Mouse (Mus musculus): ENCODE data around the gene BC025920. TPM values are rescaled to one million over a fixed set of nuclear protein-coding genes. Genes with fewer than 3 reads are reported as not detected.

BC025920 gene
- total and polyA plus RNA-seq, 3 experiments, result 1.4 to 2.3 (median 1.6) TPM

- 0 out of 2 replicates have a peak, but pooled peaks have one; percentile 73 for TF ChIP-seq TBP (conservative IDR thresholded peaks at IDR 0.05; ENCODE audit: low read depth, low read length)
- TF ChIP-seq ZC3H11A (IDR thresholded peaks at IDR 0.05; ENCODE audit: low read depth, low read length), result no peak
- TF ChIP-seq SIN3A (IDR thresholded peaks at IDR 0.05; ENCODE audit: low read length), result peak; percentile 58; the same call in 1 of the 2 replicates
- TF ChIP-seq BHLHE40 (IDR thresholded peaks at IDR 0.05; ENCODE audit: low read depth, low read length), result peak; percentile 68
- TF ChIP-seq JUND (conservative IDR thresholded peaks at IDR 0.05; ENCODE audit: low read depth, low read length), result no peak
- TF ChIP-seq MAZ (IDR thresholded peaks at IDR 0.05; ENCODE audit: low read depth, low read length), result peak; percentile 98
- no peak; the same call in 1 of the 2 replicates for TF ChIP-seq MXI1 (IDR thresholded peaks at IDR 0.05; ENCODE audit: low read depth, low read length)
- no peak for TF ChIP-seq MAX (IDR thresholded peaks at IDR 0.05; ENCODE audit: low read length)
- 0 out of 2 replicates have a peak, but pooled peaks have one; percentile 1 for TF ChIP-seq CHD2 (IDR thresholded peaks at IDR 0.05; ENCODE audit: low read length)
- TF ChIP-seq ZMIZ1 (IDR thresholded peaks at IDR 0.05; ENCODE audit: low read depth, low read length), result no peak; the same call in 1 of the 2 replicates
Measured at GRCm38 (mm10) chr10:81626994-81627835, 21.1 kb downstream of the BC025920 start, which contains the start of gene Sirt6 (continued).

DNA sequence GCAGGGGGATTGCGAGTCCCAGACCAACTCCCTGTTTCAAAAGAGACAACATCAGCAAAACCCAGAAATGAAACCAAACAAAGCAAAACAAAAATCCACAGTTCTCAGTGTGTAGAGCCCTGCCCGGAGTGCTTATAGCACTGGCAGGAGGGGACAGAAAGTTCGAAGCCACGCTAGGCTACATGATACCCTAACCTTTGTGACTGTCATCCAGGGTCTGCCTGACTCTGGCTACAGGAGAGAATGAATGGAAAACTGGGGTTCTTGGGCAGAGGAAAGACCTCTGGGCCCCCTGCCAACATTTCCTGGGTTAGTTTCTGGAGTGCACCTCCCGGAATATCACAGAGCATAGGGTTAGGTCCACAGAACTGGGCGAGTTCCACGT is 21.8 kb downstream of the BC025920 start:
- H3K4me1 ChIP-seq (ENCODE audit: control insufficient read depth in 1 of 2, insufficient read depth in 2 of 2), result peaks cover 17 to 36% of the 10 kb centered on the region in 2 experiments
- H3K27me3 ChIP-seq (replicated peaks), result peaks cover 24% of the 10 kb centered on the region
- H3K36me3 ChIP-seq (replicated peaks in 1 of 2; ENCODE audit: control insufficient read depth in 1 of 2, insufficient read depth in 1 of 2, low read length in 1 of 2), result peaks cover 9 to 27% of the 10 kb centered on the region in 2 experiments
- dilution Hi-C loops (cut with MboI; ENCODE audit: extremely low pct_ligation_motif_present, extremely low pct_unique_long_range_greater_than_20kb, low sequenced_read_pairs), result no loop called here
- TF ChIP-seq MAX (IDR thresholded peaks at IDR 0.05; ENCODE audit: low read length) (no peak), POLR2AphosphoS2 (IDR thresholded peaks at IDR 0.05; ENCODE audit: low read depth, low read length) (no peak)
- peak overlapping the region; percentile 85 for H3K27ac ChIP-seq (ENCODE audit: insufficient read depth, low read depth)
- no peaks in the 10 kb centered on the region for H3K9me3 ChIP-seq (replicated peaks; ENCODE audit: low read length)
- peak overlapping the region; percentile 47 for H3K4me2 ChIP-seq (ENCODE audit: insufficient read depth, low read depth, poor library complexity, severe bottlenecking)
- peak overlapping the region; percentile 69 to 96 (median 78) for H3K4me3 ChIP-seq (replicated peaks in 1 of 3; ENCODE audit: low read depth in 2 of 3, low read length in 2 of 3, poor library complexity in 1 of 3)
- H3K9ac ChIP-seq (ENCODE audit: insufficient read depth, low read depth), result peak overlapping the region; percentile 69
- no peak for DNase-seq (ENCODE audit: extremely low read depth)
- no peaks in the 10 kb centered on the region for H3K79me2 ChIP-seq (replicated peaks; ENCODE audit: control insufficient read depth, extremely low read depth, insufficient read depth, poor library complexity, severe bottlenecking)
- in situ Hi-C loops (cut with MboI; ENCODE audit: low pct_ligation_motif_present, low pct_unique_long_range_greater_than_20kb, low sequenced_read_pairs), result no loop called here

DNA sequence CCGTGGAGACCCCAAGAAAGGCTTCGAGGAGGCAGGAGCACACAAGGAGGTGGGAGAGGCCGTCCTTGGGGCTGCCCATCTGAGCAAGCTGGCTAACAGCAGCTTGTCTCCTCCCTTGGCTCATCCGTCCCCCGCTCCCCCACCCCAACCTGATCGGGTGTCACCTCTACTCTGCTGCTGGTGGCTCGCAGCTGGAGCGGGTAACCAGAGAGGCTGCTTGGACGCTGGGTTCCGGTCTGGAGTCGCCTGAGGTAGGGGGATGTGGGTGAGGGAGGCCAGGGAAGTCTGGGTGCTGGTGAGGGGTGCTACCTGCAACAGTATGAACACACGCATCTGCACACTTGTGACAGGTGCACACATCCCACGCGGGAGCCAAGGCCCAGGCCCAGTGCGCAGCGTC is 22.3 kb downstream of the BC025920 start, which contains the start of gene Ankrd24:
TSS of gene Ankrd24 (plus strand) at position 151 of the 400 bp plus-strand sequence.
- Histone ChIP-seq H3K4me3 (replicated peaks in 1 of 3; ENCODE audit: low read depth in 2 of 3, low read length in 2 of 3, poor library complexity in 1 of 3) (peak within 1 kb of the TSS; percentile 69 to 96 (median 78)), H3K4me2 (ENCODE audit: insufficient read depth, low read depth, poor library complexity, severe bottlenecking) (peak within 1 kb of the TSS; percentile 47), H3K36me3 (replicated peaks in 1 of 2; ENCODE audit: control insufficient read depth in 1 of 2, insufficient read depth in 1 of 2, low read length in 1 of 2) (peaks cover 9 to 23% of the 10 kb centered on the region in 2 experiments), H3K27ac (ENCODE audit: insufficient read depth, low read depth) (peak within 1 kb of the TSS; percentile 85), H3K9me3 (replicated peaks; ENCODE audit: low read length) (no peaks in the 10 kb centered on the region), H3K4me1 (ENCODE audit: control insufficient read depth in 1 of 2, insufficient read depth in 2 of 2) (peaks cover 17 to 37% of the 10 kb centered on the region in 2 experiments), H3K9ac (ENCODE audit: insufficient read depth, low read depth) (peak within 1 kb of the TSS; percentile 86), H3K79me2 (replicated peaks; ENCODE audit: control insufficient read depth, extremely low read depth, insufficient read depth, poor library complexity, severe bottlenecking) (no peaks in the 10 kb centered on the region), H3K27me3 (replicated peaks) (peaks cover 30% of the 10 kb centered on the region)
- dilution Hi-C loops (cut with MboI; ENCODE audit: extremely low pct_ligation_motif_present, extremely low pct_unique_long_range_greater_than_20kb, low sequenced_read_pairs), result no loop called here
- in situ Hi-C loops (cut with MboI; ENCODE audit: low pct_ligation_motif_present, low pct_unique_long_range_greater_than_20kb, low sequenced_read_pairs), result no loop called here
- no peak for TF ChIP-seq JUND (conservative IDR thresholded peaks at IDR 0.05; ENCODE audit: low read depth, low read length)
- TF ChIP-seq ETS1 (conservative IDR thresholded peaks at IDR 0.05; ENCODE audit: low read depth, low read length), result no peak
- TF ChIP-seq CHD1 (IDR thresholded peaks at IDR 0.05; ENCODE audit: low read depth, low read length), result no peak
- no peak for TF ChIP-seq RAD21 (IDR thresholded peaks at IDR 0.05; ENCODE audit: low read depth, low read length)
- no peak for TF ChIP-seq GABPA (IDR thresholded peaks at IDR 0.05; ENCODE audit: insufficient replicate concordance, low read depth, low read length)
- no peak for TF ChIP-seq UBTF (IDR thresholded peaks at IDR 0.05; ENCODE audit: low read depth, low read length)
- TF ChIP-seq KAT2A (IDR thresholded peaks at IDR 0.05; ENCODE audit: insufficient replicate concordance, low read length), result no peak
- TF ChIP-seq SMC3 (IDR thresholded peaks at IDR 0.05; ENCODE audit: low read depth, low read length), result no peak
- no peak for TF ChIP-seq SIN3A (IDR thresholded peaks at IDR 0.05; ENCODE audit: low read length)
- no peak for TF ChIP-seq EP300 (IDR thresholded peaks at IDR 0.05; ENCODE audit: low read length)
- TF ChIP-seq MYC (IDR thresholded peaks at IDR 0.05; ENCODE audit: low read depth, low read length), result no peak
- no peak for TF ChIP-seq USF1 (IDR thresholded peaks at IDR 0.05; ENCODE audit: low read depth, low read length)
- TF ChIP-seq IRF4 (IDR thresholded peaks at IDR 0.05; ENCODE audit: low read depth, low read length), result no peak
- no peak for TF ChIP-seq ELF1 (IDR thresholded peaks at IDR 0.05; ENCODE audit: low read depth, low read length)
- no peak for TF ChIP-seq USF2 (conservative IDR thresholded peaks at IDR 0.05; ENCODE audit: low read depth, low read length)
- no peak for TF ChIP-seq ZC3H11A (IDR thresholded peaks at IDR 0.05; ENCODE audit: low read depth, low read length)
- no peak for TF ChIP-seq TBP (conservative IDR thresholded peaks at IDR 0.05; ENCODE audit: low read depth, low read length)
- no peak for TF ChIP-seq BHLHE40 (IDR thresholded peaks at IDR 0.05; ENCODE audit: low read depth, low read length)
- no peak for DNase-seq (ENCODE audit: extremely low read depth)

All from CH12.LX (cell line).